Mouse (Mus musculus) midbrain, embryonic 14.5 days (tissue): ENCODE results near the gene Slc10a7. TPM values are rescaled to one million over a fixed set of nuclear protein-coding genes. Genes with fewer than 3 reads are reported as not detected.

ENCODE experiments used
- ATAC-seq: fragments of 200-750 bp; cut with Nextera tagmentation; 2 replicates; pipeline ENCODE4 v1.8.0; 2017; ENCODE audit warnings: moderate number of reproducible peaks, moderate library complexity; ENCODE audit not compliant: low FRiP score, low TSS enrichment
- DNase-seq: peaks from one replicate; pipeline ENCODE4 v3.0.0-alpha.2; 2015
- H3K27ac ChIP-seq: fragments of 300-500 bp; sonication (generic); replicated peaks from 2 replicates; pipeline ENCODE4 v1.5.1; 2014; ENCODE audit warnings: mild to moderate bottlenecking, low read depth, low read length, moderate library complexity
- H3K27me3 ChIP-seq: fragments of 300-500 bp; sonication (generic); 2 replicates; pipeline ENCODE4 v1.6.1; 2014; ENCODE audit warnings: low read length, control low read depth, mixed read lengths; ENCODE audit not compliant: control insufficient read depth, insufficient read depth
- H3K36me3 ChIP-seq: fragments of 300-500 bp; sonication (generic); 2 replicates; pipeline ENCODE4 v1.6.1; 2014; ENCODE audit warnings: low read length, control low read depth; ENCODE audit not compliant: control insufficient read depth, insufficient read depth
- H3K4me1 ChIP-seq: fragments of 300-500 bp; sonication (generic); 2 replicates; pipeline ENCODE4 v1.6.1; 2014; ENCODE audit warnings: mild to moderate bottlenecking, antibody characterized with exemption, low read length, control low read depth; ENCODE audit not compliant: control insufficient read depth, insufficient read depth
- H3K4me2 ChIP-seq: fragments of 300-500 bp; sonication (generic); 2 replicates; pipeline ENCODE4 v1.6.1; 2014; ENCODE audit warnings: mild to moderate bottlenecking, low read length, moderate library complexity
- H3K4me3 ChIP-seq: fragments of 300-500 bp; sonication (generic); replicated peaks from 2 replicates; pipeline ENCODE4 v1.5.1; 2014; ENCODE audit warnings: low read depth, low read length
- H3K9ac ChIP-seq: fragments of 300-500 bp; sonication (generic); replicated peaks from 2 replicates; pipeline ENCODE4 v1.6.1; 2014; ENCODE audit warnings: mild to moderate bottlenecking, low read length, moderate library complexity
- H3K9me3 ChIP-seq: fragments of 300-500 bp; sonication (generic); 2 replicates; pipeline ENCODE4 v1.6.1; 2016; ENCODE audit warnings: low read length, control low read depth, mixed read lengths; ENCODE audit not compliant: control insufficient read depth
- WGBS: fragments of 180-500 bp; shearing (Covaris S2); extraction: QIAGEN DNeasy Blood & Tissue Kit; methylation state at CpG from one replicate; pipeline ENCODE4 v1.1.7; 2014; 5-methylcytosine and 5-hydroxymethylcytosine counted together
- polyA plus RNA-seq: library from polyadenylated mRNA; unstranded; fragments of >200 nt; fragmentation: Nextera tagmentation; extraction: Ambion mirVana; gene quantifications from 2 replicates; pipeline ENCODE4 v1.2.1, GENCODE M21; 2014

Slc10a7 gene
- polyA plus RNA-seq, 1 experiment from 2014 or later = 9.7 TPM

DNA sequence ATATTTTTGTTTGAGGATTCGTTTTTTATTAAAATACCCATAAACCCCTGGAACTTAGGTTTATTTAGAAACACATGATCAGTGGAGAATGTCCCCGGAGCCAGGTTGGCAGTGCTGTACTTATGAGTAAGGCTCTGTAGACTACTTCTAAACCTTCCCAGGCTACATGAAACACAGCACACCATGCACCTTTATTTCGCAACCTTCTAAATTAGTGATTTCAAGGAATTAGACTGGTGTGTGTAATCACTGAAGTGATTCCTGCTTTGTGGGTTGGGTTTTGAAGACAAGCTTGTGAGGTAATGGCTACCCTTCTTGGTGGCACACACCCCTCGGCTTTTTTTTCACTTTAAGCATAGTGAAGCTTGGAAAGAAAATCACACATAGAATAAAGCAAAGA, 46.7 kb downstream of the Slc10a7 start:
- H3K27ac ChIP-seq = no peak overlapping the region
- H3K4me1 ChIP-seq = peaks cover 30% of the 10 kb centered on the region
- no peaks in the 10 kb centered on the region for H3K9me3 ChIP-seq
- H3K9ac ChIP-seq = no peak overlapping the region
- H3K4me2 ChIP-seq = no peak overlapping the region
- no peak for DNase-seq
- H3K36me3 ChIP-seq = no peaks in the 10 kb centered on the region
- no peaks in the 10 kb centered on the region for H3K27me3 ChIP-seq
- ATAC-seq = no peak
- WGBS = 88% methylated on average over 4 of the region's 4 CpGs
- H3K4me3 ChIP-seq = no peak overlapping the region

DNA sequence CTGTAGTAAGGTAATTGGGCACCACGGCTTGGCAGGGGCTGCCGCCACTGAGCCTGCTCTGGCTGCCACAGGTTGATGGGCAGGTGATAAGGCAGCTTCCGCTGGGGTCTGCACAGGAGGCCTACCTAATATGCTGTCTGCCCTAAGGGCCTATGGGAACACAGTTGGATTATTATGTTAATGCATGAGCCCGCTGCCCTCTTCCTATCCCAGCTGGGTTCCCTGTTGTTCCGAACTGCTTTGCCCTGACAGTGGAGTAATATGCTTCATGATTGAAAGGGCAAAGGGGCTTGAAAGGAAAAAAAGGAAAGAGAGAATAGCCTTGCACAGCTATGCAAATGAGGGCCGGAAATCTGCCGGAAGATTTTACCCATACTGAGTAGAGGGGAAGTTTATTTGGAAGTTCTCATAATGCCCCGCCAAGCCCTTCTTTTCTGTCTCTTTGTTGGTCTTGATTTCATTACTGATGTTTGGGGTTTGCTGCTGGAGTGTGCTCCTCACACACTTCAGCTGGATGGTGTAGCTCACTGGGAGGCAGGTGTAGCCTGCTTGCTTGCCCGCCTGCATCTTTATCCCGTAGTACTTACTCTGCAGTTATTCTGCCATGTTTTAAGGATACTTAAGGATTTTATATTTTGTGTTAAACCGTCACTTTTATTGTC, 47.8 kb downstream of the Slc10a7 start:
- DNase-seq (peak; percentile 74), ATAC-seq (peak; percentile 79)
- WGBS = 7% methylated on average over 11 of the region's 11 CpGs
- Histone ChIP-seq H3K27me3 (no peaks in the 10 kb centered on the region), H3K9ac (no peak overlapping the region), H3K4me3 (no peak overlapping the region), H3K27ac (peak overlapping the region; percentile 58), H3K36me3 (no peaks in the 10 kb centered on the region), H3K4me1 (peaks cover 29% of the 10 kb centered on the region), H3K9me3 (no peaks in the 10 kb centered on the region), H3K4me2 (peak overlapping the region; percentile 14)

DNA sequence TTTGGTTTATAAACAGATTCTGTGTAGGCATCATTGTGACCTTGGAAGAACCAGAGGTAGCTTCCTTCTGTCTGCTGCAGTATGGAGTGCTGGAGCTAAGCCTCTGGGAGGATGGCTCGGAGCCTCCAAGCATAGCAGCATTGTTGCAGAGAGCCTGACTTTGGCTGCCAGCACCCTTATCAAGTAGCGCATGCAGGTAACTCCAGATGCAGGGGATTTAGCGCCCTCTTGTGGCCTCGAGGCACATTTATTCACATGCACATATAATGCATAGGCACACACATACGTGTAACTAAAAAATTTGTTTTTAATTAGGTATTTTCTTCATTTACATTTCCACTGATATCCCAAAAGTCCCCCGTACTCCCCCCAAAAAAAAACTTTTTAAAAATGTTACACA, 52.5 kb downstream of the Slc10a7 start:
- DNase-seq = no peak
- WGBS = 91% methylated on average over 6 of the region's 6 CpGs
- ATAC-seq = no peak

DNA sequence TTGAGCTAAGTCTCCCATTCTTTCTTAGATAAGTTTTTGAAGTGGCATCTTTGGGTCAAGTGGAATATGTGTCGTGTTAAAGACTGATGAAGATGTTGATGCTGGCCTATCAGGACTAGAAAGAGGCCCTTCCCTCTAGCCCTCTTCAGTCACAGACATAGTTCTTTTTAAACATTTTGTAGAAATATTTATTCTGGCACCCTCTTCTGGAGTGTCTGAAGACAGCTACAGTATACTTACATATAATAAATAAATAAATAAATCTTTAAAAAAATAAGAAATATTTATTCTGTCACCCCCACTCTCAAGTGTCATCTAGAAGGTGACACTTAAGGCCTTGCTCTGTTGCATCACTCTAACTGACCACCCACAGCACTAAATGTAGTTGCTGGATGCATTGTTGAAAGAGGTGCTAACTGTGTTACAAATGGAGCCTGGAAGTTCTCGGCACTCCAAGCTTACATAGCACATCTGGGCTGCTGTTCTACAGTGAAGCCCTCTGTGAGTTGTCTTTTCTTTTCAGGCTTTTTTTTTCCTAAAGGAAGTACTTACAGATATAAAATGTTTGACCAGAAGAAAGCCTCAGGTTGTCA, 54.4 kb downstream of the Slc10a7 start:
- no peak for ATAC-seq

More for the DNA sequence above, 52.5 kb downstream of the Slc10a7 start:
- no peaks in the 10 kb centered on the region for H3K36me3 ChIP-seq
- H3K27me3 ChIP-seq = no peaks in the 10 kb centered on the region
- no peak overlapping the region for H3K27ac ChIP-seq
- H3K4me1 ChIP-seq = peaks cover 15% of the 10 kb centered on the region
- no peaks in the 10 kb centered on the region for H3K9me3 ChIP-seq
- H3K4me2 ChIP-seq = no peak overlapping the region
- H3K9ac ChIP-seq = no peak overlapping the region
- no peak overlapping the region for H3K4me3 ChIP-seq

DNA sequence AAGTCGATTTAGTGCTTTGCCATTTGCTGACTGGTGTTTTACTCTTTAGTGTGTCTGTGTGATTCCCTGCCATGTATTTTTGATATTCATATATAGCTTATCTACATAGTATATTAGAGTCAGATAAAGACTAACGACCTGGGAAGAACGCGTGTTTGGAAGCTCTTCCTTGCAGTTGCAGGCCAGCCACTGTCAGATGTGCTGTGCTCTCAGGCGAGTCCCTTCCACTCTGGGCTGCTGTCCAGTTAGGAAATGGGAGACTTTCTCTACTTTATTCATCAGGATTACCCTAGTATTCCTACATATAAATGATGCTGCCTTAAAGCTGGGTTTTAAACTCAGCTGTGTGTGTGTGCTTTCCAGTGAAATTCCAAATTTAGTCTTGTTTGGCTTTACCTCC, 55.1 kb downstream of the Slc10a7 start:
- Histone ChIP-seq H3K9me3 (no peaks in the 10 kb centered on the region), H3K4me1 (peaks cover 6% of the 10 kb centered on the region; the same call in 1 of the 2 replicates), H3K27ac (no peak overlapping the region), H3K4me2 (no peak overlapping the region), H3K36me3 (no peaks in the 10 kb centered on the region), H3K4me3 (no peak overlapping the region), H3K27me3 (no peaks in the 10 kb centered on the region), H3K9ac (no peak overlapping the region)
- 87% methylated on average over 5 of the region's 5 CpGs for WGBS
- DNase-seq (no peak), ATAC-seq (no peak)

More for the DNA sequence above, 54.4 kb downstream of the Slc10a7 start:
- H3K4me2 ChIP-seq = no peak overlapping the region
- no peak overlapping the region for H3K27ac ChIP-seq
- H3K4me1 ChIP-seq = peaks cover 7% of the 10 kb centered on the region; the same call in 1 of the 2 replicates
- H3K27me3 ChIP-seq = no peaks in the 10 kb centered on the region
- H3K4me3 ChIP-seq = no peak overlapping the region
- DNase-seq = no peak
- no peak overlapping the region for H3K9ac ChIP-seq
- WGBS = 81% methylated on average over 2 of the region's 2 CpGs
- H3K36me3 ChIP-seq = no peaks in the 10 kb centered on the region
- H3K9me3 ChIP-seq = no peaks in the 10 kb centered on the region

DNA sequence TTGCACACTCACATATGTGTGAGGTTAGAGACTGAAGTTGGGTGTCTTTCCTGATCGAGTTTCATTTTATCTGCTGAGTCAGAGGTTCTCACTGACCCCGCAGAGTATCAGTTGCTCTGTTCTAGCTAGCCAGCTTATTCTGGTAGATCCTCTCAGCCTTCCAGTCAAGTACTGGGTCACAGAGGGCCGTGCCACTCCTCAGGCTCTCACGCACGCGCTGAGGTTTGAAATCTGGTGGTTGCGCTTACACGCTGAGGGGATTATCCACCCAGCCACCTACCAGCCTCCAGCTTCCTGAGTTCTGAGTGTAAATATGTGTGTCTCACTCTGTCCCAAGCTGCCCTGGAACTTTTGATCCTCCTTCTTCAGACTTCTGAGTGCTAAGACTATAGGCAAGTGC, 59.0 kb downstream of the Slc10a7 start:
- DNase-seq = no peak
- no peak for ATAC-seq
- peaks cover 15% of the 10 kb centered on the region for H3K4me1 ChIP-seq
- WGBS = 69% methylated on average over 8 of the region's 8 CpGs
- H3K27ac ChIP-seq = no peak overlapping the region
- no peak overlapping the region for H3K9ac ChIP-seq
- no peaks in the 10 kb centered on the region for H3K27me3 ChIP-seq
- H3K4me3 ChIP-seq = no peak overlapping the region
- H3K4me2 ChIP-seq = no peak overlapping the region
- H3K36me3 ChIP-seq = no peaks in the 10 kb centered on the region
- H3K9me3 ChIP-seq = no peaks in the 10 kb centered on the region

- DNase-seq = no peak
- 54% methylated on average over 9 of the region's 9 CpGs for WGBS
- H3K36me3 ChIP-seq = no peaks in the 10 kb centered on the region
Measured at GRCm38 (mm10) chr8:78571528-78571927, 62.4 kb downstream of the Slc10a7 start.

DNA sequence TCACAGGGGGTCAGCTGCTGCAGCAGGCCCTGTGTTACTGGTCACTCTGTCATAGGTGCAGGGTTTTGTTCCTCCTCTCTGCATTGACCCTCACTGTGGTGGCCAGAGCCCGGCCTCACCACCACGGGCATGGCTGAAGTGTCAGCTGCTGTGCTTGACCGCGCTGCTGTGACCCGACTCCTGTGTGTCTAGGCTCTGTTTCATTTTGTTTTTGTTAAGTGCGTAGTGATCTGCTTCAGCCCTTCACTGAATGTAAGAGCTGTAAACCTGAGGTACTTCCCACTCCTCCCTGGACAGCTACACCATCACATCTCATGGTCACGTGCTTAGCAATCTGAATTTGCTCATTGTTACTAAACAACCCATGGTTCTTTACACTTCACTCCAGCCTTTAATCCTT, 65.1 kb downstream of the Slc10a7 start:
- Histone ChIP-seq H3K9ac (no peak overlapping the region), H3K27ac (no peak overlapping the region), H3K4me3 (no peak overlapping the region), H3K4me2 (no peak overlapping the region), H3K36me3 (no peaks in the 10 kb centered on the region), H3K27me3 (no peaks in the 10 kb centered on the region), H3K4me1 (peaks cover 26% of the 10 kb centered on the region), H3K9me3 (no peaks in the 10 kb centered on the region)
- ATAC-seq (no peak), DNase-seq (no peak)
- WGBS = 73% methylated on average over 7 of the region's 7 CpGs

More at GRCm38 (mm10) chr8:78571528-78571927, 62.4 kb downstream of the Slc10a7 start:
- Histone ChIP-seq H3K4me3 (no peak overlapping the region), H3K27me3 (no peaks in the 10 kb centered on the region), H3K27ac (no peak overlapping the region), H3K4me1 (peaks cover 15% of the 10 kb centered on the region), H3K4me2 (no peak overlapping the region), H3K9me3 (no peaks in the 10 kb centered on the region), H3K9ac (no peak overlapping the region)
- no peak for ATAC-seq

DNA sequence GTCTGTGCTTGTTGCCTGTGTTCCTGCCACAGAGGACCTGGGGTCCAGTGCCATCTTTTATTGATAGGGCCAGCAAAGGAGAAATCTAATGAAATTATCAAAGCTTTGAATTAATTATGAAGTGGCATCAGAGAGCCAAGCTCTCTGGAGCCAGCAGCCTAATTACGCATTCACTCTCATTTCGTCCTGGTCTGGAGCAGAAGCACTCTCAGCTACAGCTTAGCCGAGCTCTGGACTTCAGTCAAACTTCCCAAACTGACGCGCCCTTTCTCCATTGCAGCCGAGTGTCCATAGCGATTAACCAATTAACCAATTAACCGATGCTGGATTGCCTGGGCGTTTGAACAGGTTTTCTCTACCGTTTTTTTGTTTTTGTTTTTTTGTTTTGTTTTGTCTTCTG, 68.4 kb downstream of the Slc10a7 start:
- H3K4me2 ChIP-seq = 0 out of 2 replicates have a peak overlapping the region, but pooled peaks have one; percentile 3
- no peaks in the 10 kb centered on the region for H3K27me3 ChIP-seq
- 30% methylated on average over 10 of the region's 10 CpGs for WGBS
- H3K36me3 ChIP-seq = no peaks in the 10 kb centered on the region
- no peak overlapping the region for H3K9ac ChIP-seq
- ATAC-seq = no peak
- 0 out of 2 replicates have a peak overlapping the region, but pooled peaks have one; percentile 0 for H3K27ac ChIP-seq
- H3K4me1 ChIP-seq = peaks cover 11% of the 10 kb centered on the region
- no peaks in the 10 kb centered on the region for H3K9me3 ChIP-seq
- no peak for DNase-seq
- no peak overlapping the region for H3K4me3 ChIP-seq
